Mouse (Mus musculus) thymus, adult 2 months (tissue): ENCODE data around the gene Gpr173.

Source experiments
- CTCF ChIP-seq: fragments of 200-500 bp; IDR thresholded peaks from 2 replicates; pipeline ENCODE4 v1.5.1; 2012; ENCODE audit warnings: mild to moderate bottlenecking, control low read depth, low read length, moderate library complexity, borderline replicate concordance; ENCODE audit not compliant: control insufficient read depth, poor library complexity, insufficient read depth; ENCODE audit errors: extremely low read depth
- POLR2A ChIP-seq: fragments of 200-500 bp; IDR thresholded peaks from 2 replicates; pipeline ENCODE4 v1.6.1; 2012; ENCODE audit warnings: mild to moderate bottlenecking, low read length, control low read depth, moderate library complexity; ENCODE audit not compliant: control insufficient read depth, poor library complexity, insufficient read depth; ENCODE audit errors: extremely low read depth

DNA sequence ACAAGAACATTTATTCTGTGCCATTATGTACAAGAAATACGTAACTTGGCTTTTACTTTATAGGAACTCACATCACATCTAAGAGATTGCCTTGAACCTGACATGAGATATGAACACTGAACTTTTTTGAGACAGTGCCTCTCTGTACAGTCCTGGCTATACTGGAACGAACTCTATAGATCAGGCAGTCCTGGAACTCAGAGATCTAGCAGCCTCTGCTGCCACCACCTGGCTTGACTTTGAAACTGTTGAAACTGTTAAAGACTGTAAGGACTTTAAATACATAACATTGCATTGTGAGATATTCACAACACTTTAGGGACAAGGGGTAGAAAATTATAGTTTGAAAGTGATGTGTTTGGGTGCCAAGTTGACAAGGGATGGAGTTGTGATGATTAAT lies 60.6 kb downstream of the Gpr173 start:
- TF ChIP-seq POLR2A: no peak
- no peak for TF ChIP-seq CTCF
